In genomic region chr16:21905996-21906395, GRCm38 (mm10) we compare ENCODE assay signal across 19 mouse cellular contexts. TPM values are rescaled to one million over a fixed set of nuclear protein-coding genes. Genes with fewer than 3 reads are reported as not detected.
DNase-seq lines count a peak whose midpoint lies in the region; ATAC-seq lines count a peak whose summit lies in the region.
"Had no signal": no experiment of that assay in that cellular context is flagged by ENCODE, and none has a peak within 500 bp of the region (broad histone marks: within the 10 kb centered on the region; RNA-seq: fewer than 3 reads in every experiment).

No protein-coding gene starts in this region.

- WGBS in midbrain, embryonic 11.5 days = 93% methylated on average over 7 of the region's 7 CpGs
- WGBS in midbrain, embryonic 13.5 days = 89% methylated on average over 7 of the region's 7 CpGs

- H3K27ac ChIP-seq in midbrain, embryonic 11.5 days (ENCODE audit: low read depth, low read length) = no peak overlapping the region
- no peak overlapping the region for H3K27ac ChIP-seq in midbrain, embryonic 13.5 days

- H3K9ac ChIP-seq in midbrain, embryonic 11.5 days (ENCODE audit: low read length) = no peak overlapping the region
- no peak overlapping the region for H3K9ac ChIP-seq in midbrain, embryonic 13.5 days (replicated peaks)

- no peak for ATAC-seq in midbrain, embryonic 11.5 days (ENCODE audit: low FRiP score)
- no peak for ATAC-seq in midbrain, embryonic 13.5 days
- ATAC-seq: activated CD4-positive, CD25-positive, alpha-beta regulatory T cell, adult 4 months; CD4-positive, CD25-positive, alpha-beta regulatory T cell, adult 4 months; Patski had no signal

- peak; percentile 80 for DNase-seq in heart, adult 11 months
- DNase-seq in heart, postnatal 36 days = no peak
- DNase-seq in midbrain, embryonic 11.5 days (ENCODE audit: low spot score, missing footprints) = peak; percentile 70
- DNase-seq: adrenal gland, adult 2 months; adrenal gland, adult 8-10 months; adrenal gland, postnatal 10 days; adrenal gland, postnatal 14 days; adrenal gland, postnatal 25 days; adrenal gland, postnatal 36 days; B cell, adult 2 months; cerebellum, adult 11 months; cerebellum, adult 11-12 months; cerebellum, adult 18-20 months had no signal

- H3K27me3 ChIP-seq in midbrain, embryonic 11.5 days (ENCODE audit: control insufficient read depth, insufficient read depth, low read length) = no peaks in the 10 kb centered on the region
- no peaks in the 10 kb centered on the region for H3K27me3 ChIP-seq in midbrain, embryonic 13.5 days
- H3K27me3 ChIP-seq: CH12.LX, Patski had no signal

- H3K9me3 ChIP-seq in midbrain, embryonic 11.5 days (ENCODE audit: control insufficient read depth, low read length) = no peaks in the 10 kb centered on the region
- no peaks in the 10 kb centered on the region for H3K9me3 ChIP-seq in midbrain, embryonic 13.5 days
- H3K9me3 ChIP-seq: G1E had no signal

- H3K4me3 ChIP-seq in midbrain, embryonic 11.5 days (ENCODE audit: low read depth, low read length) = no peak overlapping the region
- H3K4me3 ChIP-seq in midbrain, embryonic 13.5 days (replicated peaks) = no peak overlapping the region

- no peaks in the 10 kb centered on the region for H3K36me3 ChIP-seq in midbrain, embryonic 11.5 days (ENCODE audit: control insufficient read depth, insufficient read depth, low read length)
- peaks cover 64% of the 10 kb centered on the region for H3K36me3 ChIP-seq in midbrain, embryonic 13.5 days
- H3K36me3 ChIP-seq: G1E had no signal

- peaks cover 2% of the 10 kb centered on the region; the same call in 1 of the 2 replicates for H3K4me1 ChIP-seq in midbrain, embryonic 11.5 days (ENCODE audit: control insufficient read depth, insufficient read depth, low read length)
- no peaks in the 10 kb centered on the region for H3K4me1 ChIP-seq in midbrain, embryonic 13.5 days (replicated peaks)

- no peak overlapping the region for H3K4me2 ChIP-seq in midbrain, embryonic 11.5 days
- H3K4me2 ChIP-seq in midbrain, embryonic 13.5 days (replicated peaks) = no peak overlapping the region

- intact Hi-C loops in heart, postnatal 36 days (cut with DNase I) = no loop called here

RNA-seq across cellular contexts. Expression of gene Tmem41a, which starts 41.4 kb away (rescaled TPM):
- total RNA-seq in heart, postnatal 36 days (2021) = 10 to 100 TPM; 11.2 to 13.8 TPM
- 31.4 and 32.7 TPM in 2 replicates for polyA plus RNA-seq in midbrain, embryonic 11.5 days (2014; fragmentation: Nextera tagmentation; extraction: Ambion mirVana)
- 28.3 and 28.9 TPM in 2 replicates for polyA plus RNA-seq in midbrain, embryonic 13.5 days (2015; fragmentation: Nextera tagmentation; extraction: Ambion mirVana)

Comparison
In these comparisons a context has a peak if more than half of its experiments do, and no peak if none do; other contexts are left out.
1. DNase-seq: peak in heart, adult 11 months (single experiment) and midbrain, embryonic 11.5 days (single experiment); none in heart, postnatal 36 days (0 of 2).